Mouse (Mus musculus) kidney, postnatal 25 days (tissue): ENCODE data around the gene Gm13272.
A peak's percentile ranks its signal among the peaks of the same experiment; 100 is the strongest.
"Not testable (repeated sequence)": the region's sequence is repeated elsewhere in the genome, so short reads cannot be mapped to it uniquely, and the experiment has no call there.

Experiments
- DNase-seq, 2 experiments: peaks; one replicate each; pipeline ENCODE4 v3.0.0; 2021; ENCODE audit warnings: mixed read lengths in 2 of 2

The Gm13272 gene

DNA sequence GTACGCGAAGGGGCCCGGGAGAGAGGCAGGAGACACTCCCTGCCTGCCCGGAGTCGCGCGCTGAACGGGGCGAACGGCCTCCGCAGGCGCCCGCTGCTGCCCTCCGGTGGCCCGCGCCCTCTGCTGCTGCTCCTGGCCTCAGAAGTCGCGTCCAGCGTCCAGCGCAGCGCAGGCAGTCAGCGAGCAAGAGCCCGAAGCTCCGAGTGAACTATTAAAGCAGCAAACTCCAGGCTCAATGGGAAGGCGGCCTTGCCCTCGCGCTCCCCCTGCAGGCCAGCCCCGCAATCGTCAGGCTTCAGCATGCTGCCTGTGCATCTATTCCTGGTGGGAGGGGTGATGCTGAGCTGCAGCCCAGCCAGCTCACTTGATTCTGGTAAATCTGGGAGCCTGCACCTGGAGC lies at the start of gene Gm13272:
Gene Gm13272, plus strand, starts transcription at position 301 of the 400 bp plus-strand sequence.
- not testable (repeated sequence) for DNase-seq

- DNase-seq: peak; percentile 71 to 83
Observed at GRCm38 (mm10) chr4:88738480-88738879, 41.2 kb upstream of the Gm13272 start.

DNA sequence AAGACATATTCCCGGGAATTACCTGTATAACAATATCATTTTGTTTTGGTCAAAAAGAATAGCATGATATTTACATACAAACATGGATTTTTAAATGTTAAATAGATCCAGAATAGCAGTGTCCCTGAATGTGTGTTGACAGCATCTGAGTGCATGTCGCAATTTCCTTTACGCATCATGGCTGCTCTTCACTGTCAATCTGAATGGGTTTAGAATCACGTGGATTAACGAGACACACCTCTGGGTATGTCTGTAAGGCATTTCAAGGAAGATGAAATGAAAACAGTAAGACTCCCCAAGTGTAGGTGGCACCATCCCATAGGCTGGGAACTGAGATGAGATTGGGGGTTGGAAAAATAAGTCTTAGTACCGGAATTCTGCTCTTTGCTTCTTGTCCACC lies 40.6 kb upstream of the Gm13272 start:
- DNase-seq: no peak

DNA sequence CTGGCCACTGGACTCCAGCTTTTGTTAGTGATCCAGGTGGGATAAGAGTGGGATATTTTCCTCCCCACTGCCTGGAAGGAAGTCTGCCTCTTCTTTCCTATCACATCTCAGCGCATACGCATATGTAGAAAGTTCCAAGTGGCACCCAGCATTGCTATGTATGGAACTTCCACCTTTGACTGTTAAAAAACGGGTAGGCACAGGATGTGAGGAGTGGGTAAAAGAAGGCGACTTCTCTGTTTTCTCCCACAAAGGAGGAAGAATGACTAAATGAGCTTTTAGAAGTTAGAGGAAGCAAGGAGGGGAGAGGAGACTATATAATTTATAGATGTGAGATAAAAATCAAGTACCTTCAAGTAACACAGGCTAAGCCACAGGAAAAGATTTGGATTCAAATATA lies 38.2 kb upstream of the Gm13272 start:
- DNase-seq: no peak

DNA sequence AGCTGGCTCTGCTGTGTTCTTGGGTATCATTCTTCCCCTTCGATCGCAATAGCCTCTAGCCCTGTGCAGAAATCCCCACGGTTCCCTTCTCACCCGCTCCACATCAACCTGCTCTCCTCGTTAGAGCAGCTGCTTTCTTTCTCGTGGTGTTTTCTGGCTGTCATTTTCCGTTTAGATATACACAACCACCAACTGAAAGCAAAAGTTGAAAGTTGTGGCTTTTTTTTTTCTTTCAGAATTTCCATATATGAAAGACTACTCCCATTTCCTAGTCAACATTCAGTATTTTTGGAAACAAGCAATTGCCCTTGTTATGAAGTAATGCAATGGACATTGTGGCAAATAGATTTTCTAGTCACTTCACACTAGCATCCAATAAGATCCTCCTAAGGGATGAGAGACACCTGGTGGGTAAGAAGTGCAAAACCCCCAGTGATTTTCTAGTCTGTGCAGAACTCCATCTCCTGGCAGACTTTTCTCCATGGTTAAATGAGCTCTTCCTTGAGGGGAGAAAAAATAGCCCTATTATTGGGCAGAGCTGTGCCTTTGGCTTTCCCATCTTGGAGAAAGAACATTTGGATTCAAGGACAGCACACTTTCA lies 36.8 kb upstream of the Gm13272 start:
- DNase-seq: no peak

DNA sequence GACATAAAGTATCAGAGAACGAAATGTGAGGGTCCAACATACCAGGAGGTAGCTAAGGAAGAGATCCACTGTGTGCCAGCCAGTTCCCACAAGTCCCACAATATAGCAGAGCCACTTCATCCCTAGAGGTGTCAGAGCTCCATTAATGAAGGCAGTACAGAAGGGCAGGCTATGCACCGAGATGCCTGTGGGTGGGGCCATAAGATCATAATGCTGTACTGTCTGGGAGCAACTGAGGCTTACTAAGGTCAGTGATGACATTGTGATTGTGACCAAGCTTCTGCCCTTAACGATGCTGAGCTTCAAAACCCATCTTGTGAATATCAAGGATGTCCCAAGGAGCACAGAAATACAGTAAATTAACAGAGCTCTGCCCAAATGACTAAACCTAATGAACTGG lies 35.4 kb upstream of the Gm13272 start:
- no peak for DNase-seq

DNA sequence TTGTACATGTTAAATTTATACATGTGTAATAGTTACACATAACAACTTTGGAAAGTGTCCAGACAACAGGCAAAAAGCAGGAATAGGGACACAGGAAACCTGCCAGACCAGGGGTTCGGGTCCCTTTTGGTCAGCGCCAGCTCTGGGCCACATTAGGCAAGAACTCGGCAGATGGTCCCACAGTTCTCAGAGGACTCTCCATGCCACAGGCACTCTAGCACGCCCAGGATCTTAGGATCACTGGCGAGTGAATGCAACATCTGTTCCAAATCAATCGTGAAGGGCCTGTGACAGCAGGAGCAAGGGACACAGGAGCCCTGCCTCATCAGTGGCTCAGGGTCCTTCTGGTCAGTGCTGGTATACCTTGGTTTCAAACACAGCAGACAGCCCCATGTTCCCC lies 29.7 kb upstream of the Gm13272 start:
- no peak for DNase-seq

DNA sequence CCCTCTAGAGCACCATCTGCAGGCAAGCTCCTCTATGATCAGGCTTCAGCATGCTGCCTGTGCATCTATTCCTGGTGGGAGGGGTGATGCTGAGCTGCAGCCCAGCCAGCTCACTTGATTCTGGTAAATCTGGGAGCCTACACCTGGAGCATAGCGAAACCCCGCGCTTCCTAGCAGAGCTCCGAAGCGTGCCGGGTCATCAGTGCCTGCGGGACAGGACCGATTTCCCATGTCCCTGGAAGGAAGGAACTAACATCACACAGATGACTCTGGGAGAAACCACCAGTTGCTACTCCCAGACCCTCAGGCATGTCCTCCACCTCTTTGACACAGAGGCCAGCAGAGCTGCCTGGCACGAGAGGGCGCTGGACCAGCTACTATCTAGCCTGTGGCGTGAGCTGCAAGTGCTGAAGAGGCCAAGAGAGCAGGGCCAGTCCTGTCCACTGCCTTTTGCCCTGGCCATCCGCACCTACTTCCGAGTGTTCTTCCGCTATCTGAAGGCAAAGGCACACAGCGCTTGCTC lies 24.8 kb upstream of the Gm13272 start, which contains the start of gene Gm13271:
Gene Gm13271, plus strand, starts transcription at position 51 of the 523 bp plus-strand sequence.
- peak; percentile 34 to 71 for DNase-seq

DNA sequence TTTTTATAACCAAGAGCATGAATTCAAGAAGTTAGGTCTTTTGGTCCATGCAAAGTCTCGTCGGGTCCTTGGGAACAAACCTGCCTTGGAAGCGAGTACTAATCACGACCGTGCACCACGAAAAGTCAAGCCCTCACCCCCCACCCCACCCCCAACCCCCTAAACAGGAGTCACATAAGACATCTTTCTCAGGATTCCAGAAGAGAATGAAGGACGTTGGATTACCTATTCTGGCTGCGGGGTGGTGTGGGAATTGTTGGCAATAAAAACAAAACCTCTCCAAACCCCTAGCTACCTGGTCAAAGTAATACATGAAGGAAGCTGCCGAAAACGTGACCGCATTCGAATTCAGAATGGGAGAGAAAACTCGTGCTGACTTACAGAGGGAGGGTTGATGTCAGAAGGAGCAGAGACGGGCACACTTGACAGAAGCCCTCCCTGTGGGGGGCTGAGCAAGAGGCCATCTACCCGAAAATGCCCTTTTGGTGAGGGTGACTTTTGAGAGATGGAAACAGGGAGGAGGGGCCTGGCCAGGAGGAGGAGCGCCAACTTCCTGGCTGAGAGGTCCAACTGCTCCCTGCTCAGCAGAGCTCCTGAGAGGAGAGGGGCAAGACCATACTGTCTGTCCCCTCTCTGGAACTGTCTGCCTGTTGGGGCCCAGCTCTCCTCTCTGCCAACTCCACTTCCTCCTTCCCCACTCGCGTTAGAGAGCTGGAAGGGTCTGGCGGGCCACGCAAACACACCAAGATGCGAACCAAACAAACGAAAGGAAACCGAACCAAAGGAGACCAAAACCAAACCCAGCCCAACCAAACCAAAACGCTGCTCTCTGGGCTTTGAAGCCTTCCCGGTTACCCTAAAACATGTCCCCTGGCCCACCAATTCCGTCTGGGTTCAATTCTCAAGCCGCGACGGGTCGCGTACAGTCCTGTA lies 22.8 kb upstream of the Gm13272 start:
- DNase-seq: peak in 1 of 2 experiments; percentile 41

DNA sequence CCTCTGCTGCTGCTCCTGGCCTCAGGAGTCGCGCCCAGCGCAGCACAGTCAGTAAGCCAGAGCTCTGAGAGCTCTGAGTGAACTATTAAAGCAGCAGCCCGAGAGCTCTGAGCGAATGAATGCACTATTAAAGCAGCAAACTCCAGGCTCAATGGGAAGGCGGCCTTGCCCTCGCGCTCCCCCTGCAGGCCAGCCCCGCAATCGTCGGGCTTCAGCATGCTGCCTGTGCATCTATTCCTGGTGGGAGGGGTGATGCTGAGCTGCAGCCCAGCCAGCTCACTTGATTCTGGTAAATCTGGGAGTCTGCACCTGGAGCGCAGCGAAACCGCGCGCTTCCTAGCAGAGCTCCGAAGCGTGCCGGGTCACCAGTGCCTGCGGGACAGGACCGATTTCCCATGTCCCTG lies 22.0 kb upstream of the Gm13272 start:
- peak; percentile 86 to 89 for DNase-seq

- DNase-seq: not testable (repeated sequence)
Observed at GRCm38 (mm10) chr4:88758751-88759150, 20.9 kb upstream of the Gm13272 start.

DNA sequence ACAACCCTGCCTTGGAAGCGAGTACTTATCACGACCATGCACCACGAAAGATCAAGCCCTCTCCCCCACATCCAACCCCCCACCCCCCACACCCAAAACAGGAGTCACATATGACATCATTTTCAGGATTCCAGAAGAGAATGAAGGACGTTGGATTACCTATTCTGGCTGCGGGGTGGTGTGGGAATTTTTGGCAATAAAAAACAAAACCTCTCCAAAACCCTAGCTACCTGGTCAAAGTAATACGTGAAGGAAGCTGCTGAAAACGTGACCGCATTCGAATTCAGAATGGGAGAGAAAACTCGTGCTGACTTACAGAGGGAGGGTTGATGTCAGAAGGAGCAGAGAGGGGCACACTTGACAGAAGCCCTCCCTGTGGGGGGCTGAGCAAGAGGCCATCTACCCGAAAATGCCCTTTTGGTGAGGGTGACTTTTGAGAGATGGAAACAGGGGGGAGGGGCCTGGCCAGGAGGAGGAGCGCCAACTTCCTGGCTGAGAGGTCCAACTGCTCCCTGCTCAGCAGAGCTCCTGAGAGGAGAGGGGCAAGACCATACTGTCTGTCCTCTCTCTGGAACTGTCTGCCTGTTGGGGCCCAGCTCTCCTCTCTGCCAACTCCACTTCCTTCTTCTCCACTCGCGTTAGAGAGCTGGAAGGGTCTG lies 19.9 kb upstream of the Gm13272 start, which contains the start of gene Gm13283:
Gene Gm13283, plus strand, starts transcription at position 510 of the 659 bp plus-strand sequence.
- peak; percentile 50 to 59 for DNase-seq

DNA sequence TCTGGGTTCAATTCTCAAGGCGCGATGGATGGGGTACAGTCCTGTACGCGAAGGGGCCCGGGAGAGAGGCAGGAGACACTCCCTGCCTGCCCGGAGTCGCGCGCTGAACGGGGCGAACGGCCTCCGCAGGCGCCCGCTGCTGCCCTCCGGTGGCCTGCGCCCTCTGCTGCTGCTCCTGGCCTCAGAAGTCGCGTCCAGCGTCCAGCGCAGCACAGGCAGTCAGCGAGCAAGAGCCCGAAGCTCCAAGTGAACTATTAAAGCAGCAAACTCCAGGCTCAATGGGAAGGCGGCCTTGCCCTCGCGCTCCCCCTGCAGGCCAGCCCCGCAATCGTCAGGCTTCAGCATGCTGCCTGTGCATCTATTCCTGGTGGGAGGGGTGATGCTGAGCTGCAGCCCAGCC lies 19.2 kb upstream of the Gm13272 start:
- DNase-seq: peak; percentile 78 to 91

- peak; percentile 55 to 75 for DNase-seq
Observed at GRCm38 (mm10) chr4:88761776-88762175, 17.9 kb upstream of the Gm13272 start.

DNA sequence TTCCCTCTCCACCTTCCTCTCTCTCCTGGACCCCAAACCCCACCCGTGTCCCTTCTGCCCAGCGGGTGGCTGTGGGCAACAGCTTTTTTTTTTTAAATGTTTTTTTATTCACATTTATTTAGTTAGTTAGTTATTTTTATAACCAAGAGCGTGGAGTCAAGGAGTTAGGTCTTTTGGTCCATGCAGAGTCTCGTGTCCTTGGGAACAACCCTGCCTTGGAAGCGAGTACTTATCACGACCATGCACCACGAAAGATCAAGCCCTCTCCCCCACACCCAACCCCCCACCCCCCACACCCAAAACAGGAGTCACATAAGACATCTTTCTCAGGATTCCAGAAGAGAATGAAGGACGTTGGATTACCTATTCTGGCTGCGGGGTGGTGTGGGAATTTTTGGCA lies 17.3 kb upstream of the Gm13272 start:
- peak in 1 of 2 experiments; percentile 45 for DNase-seq

- peak; percentile 68 to 88 for DNase-seq
Observed at GRCm38 (mm10) chr4:88763384-88764018, 16.1 kb upstream of the Gm13272 start.

DNA sequence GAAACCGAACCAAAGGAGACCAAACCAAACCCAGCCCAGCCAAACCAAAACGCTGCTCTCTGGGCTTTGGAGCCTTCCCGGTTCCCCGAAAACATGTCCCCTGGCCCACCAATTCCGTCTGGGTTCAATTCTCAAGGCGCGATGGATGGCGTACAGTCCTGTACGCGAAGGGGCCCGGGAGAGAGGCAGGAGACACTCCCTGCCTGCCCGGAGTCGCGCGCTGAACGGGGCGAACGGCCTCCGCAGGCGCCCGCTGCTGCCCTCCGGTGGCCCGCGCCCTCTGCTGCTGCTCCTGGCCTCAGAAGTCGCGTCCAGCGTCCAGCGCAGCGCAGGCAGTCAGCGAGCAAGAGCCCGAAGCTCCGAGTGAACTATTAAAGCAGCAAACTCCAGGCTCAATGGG lies 6.1 kb upstream of the Gm13272 start, which contains the start of gene Gm13290:
Gene Gm13290, plus strand, starts transcription at position 301 of the 400 bp plus-strand sequence.
- not testable (repeated sequence) for DNase-seq

DNA sequence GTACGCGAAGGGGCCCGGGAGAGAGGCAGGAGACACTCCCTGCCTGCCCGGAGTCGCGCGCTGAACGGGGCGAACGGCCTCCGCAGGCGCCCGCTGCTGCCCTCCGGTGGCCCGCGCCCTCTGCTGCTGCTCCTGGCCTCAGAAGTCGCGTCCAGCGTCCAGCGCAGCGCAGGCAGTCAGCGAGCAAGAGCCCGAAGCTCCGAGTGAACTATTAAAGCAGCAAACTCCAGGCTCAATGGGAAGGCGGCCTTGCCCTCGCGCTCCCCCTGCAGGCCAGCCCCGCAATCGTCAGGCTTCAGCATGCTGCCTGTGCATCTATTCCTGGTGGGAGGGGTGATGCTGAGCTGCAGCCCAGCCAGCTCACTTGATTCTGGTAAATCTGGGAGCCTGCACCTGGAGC lies 3.0 kb upstream of the Gm13272 start, which contains the start of gene Gm13289:
Gene Gm13289, plus strand, starts transcription at position 301 of the 400 bp plus-strand sequence.
- not testable (repeated sequence) for DNase-seq

GRCm38 (mm10) chr4:88780320-88780719 lies 670 bp downstream of the Gm13272 start:
- DNase-seq: peak in 1 of 2 experiments; percentile 30

- not testable (repeated sequence) for DNase-seq
Observed at GRCm38 (mm10) chr4:88781831-88782230, 2.2 kb downstream of the Gm13272 start, which contains the start of gene Ifnz. Gene Ifnz, plus strand, starts transcription at chr4:88782131.

DNA sequence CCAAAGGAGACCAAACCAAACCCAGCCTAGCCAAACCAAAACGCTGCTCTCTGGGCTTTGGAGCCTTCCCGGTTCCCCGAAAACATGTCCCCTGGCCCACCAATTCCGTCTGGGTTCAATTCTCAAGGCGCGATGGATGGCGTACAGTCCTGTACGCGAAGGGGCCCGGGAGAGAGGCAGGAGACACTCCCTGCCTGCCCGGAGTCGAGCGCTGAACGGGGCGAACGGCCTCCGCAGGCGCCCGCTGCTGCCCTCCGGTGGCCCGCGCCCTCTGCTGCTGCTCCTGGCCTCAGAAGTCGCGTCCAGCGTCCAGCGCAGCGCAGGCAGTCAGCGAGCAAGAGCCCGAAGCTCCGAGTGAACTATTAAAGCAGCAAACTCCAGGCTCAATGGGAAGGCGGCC lies 2.7 kb downstream of the Gm13272 start:
- peak in 1 of 2 experiments; percentile 45 for DNase-seq

GRCm38 (mm10) chr4:88785409-88785808 lies 5.8 kb downstream of the Gm13272 start, which contains the start of gene Gm13276:
Gene Gm13276, plus strand, starts transcription at chr4:88785709.
- not testable (repeated sequence) for DNase-seq
